Mouse (Mus musculus) left cerebral cortex, adult 2 months (tissue): ENCODE data around the gene Suds3. TPM values are rescaled to one million over a fixed set of nuclear protein-coding genes. Genes with fewer than 3 reads are reported as not detected.

Experiments
- DNase-seq, 2 experiments: peaks; one replicate each; pipeline ENCODE4 v3.0.0; 2021 to 2022; ENCODE audit warnings: low spot score in 2 of 2, mixed read lengths in 1 of 2; ENCODE audit errors: extremely low spot score in 1 of 2
- H3K27ac ChIP-seq: fragments of 200-600 bp; 2 replicates; pipeline ENCODE4 v1.8.1; 2022
- H3K4me3 ChIP-seq: fragments of 200-600 bp; 2 replicates; pipeline ENCODE4 v1.8.1; 2022
- CTCF ChIP-seq: fragments of 200-600 bp; IDR thresholded peaks from 2 replicates; pipeline ENCODE4 v1.8.1; 2022; ENCODE audit warnings: antibody characterized with exemption, mild to moderate bottlenecking, moderate library complexity
- intact Hi-C: fragments of 180-260 bp; cut with DNase I; formaldehyde crosslinking; loops from one replicate; pipeline ENCODE4 v1.15.1; 2025
- total RNA-seq, 2 experiments: library from RNA; stranded (reverse); gene quantifications; 2 replicates each; pipeline ENCODE4 v1.2.3; 2021

Suds3 gene
- total RNA-seq, 2 experiments from 2014 or later, result 117 to 141 TPM

GRCm38 (mm10) chr5:117069498-117069894 lies 46.4 kb downstream of the Suds3 start:
- TF ChIP-seq CTCF, result peak; percentile 73
- peak; percentile 48 to 53 for DNase-seq
- intact Hi-C loops, result loop anchor here (2.0 to 10.0 kb wide), 4 partner anchors 605 to 1035 kb away; no protein-coding TSS in a partner anchor

GRCm38 (mm10) chr5:117068808-117069497 lies 47.0 kb downstream of the Suds3 start:
- DNase-seq, result no peak
- intact Hi-C loops, result loop anchor here (2.0 to 10.0 kb wide), 4 partner anchors 604 to 1034 kb away; no protein-coding TSS in a partner anchor
- H3K4me3 ChIP-seq, result no peak overlapping the region

More at GRCm38 (mm10) chr5:117069498-117069894, 46.4 kb downstream of the Suds3 start:
- Histone ChIP-seq H3K4me3 (0 out of 2 replicates have a peak overlapping the region, but pooled peaks have one; percentile 4), H3K27ac (no peak overlapping the region)

GRCm38 (mm10) chr5:117068181-117068580 lies 47.7 kb downstream of the Suds3 start:
- intact Hi-C loops, result loop anchor here (2.0 to 10.0 kb wide), 4 partner anchors 603 to 1033 kb away; no protein-coding TSS in a partner anchor
- Histone ChIP-seq H3K27ac (no peak overlapping the region), H3K4me3 (no peak overlapping the region)
- DNase-seq, result no peak
- peak; percentile 42 for TF ChIP-seq CTCF

More at GRCm38 (mm10) chr5:117068808-117069497, 47.0 kb downstream of the Suds3 start:
- no peak for TF ChIP-seq CTCF
- no peak overlapping the region for H3K27ac ChIP-seq

GRCm38 (mm10) chr5:117061251-117061650 lies 54.7 kb downstream of the Suds3 start:
- H3K27ac ChIP-seq, result no peak overlapping the region
- no peak for TF ChIP-seq CTCF
- no peak overlapping the region for H3K4me3 ChIP-seq
- no peak for DNase-seq
- intact Hi-C loops, result loop anchor here (10.0 kb wide), 3 partner anchors 596 to 1026 kb away; no protein-coding TSS in a partner anchor

GRCm38 (mm10) chr5:117060484-117061130 lies 55.3 kb downstream of the Suds3 start:
- DNase-seq, result no peak
- no peak overlapping the region for H3K27ac ChIP-seq
- H3K4me3 ChIP-seq, result no peak overlapping the region
- intact Hi-C loops, result loop anchor here (10.0 kb wide), 3 partner anchors 596 to 1026 kb away; no protein-coding TSS in a partner anchor
- no peak for TF ChIP-seq CTCF

- intact Hi-C loops, result no loop called here
- DNase-seq, result no peak
- TF ChIP-seq CTCF, result no peak
- H3K27ac ChIP-seq, result no peak overlapping the region
- H3K4me3 ChIP-seq, result no peak overlapping the region
These were observed 66.0 kb downstream of the Suds3 start for GRCm38 (mm10) chr5:117049940-117050339.

GRCm38 (mm10) chr5:117045101-117045500 lies 70.8 kb downstream of the Suds3 start:
- H3K27ac ChIP-seq, result no peak overlapping the region
- H3K4me3 ChIP-seq, result no peak overlapping the region
- DNase-seq, result no peak
- no peak for TF ChIP-seq CTCF
- intact Hi-C loops, result no loop called here

GRCm38 (mm10) chr5:117042661-117043060 lies 73.3 kb downstream of the Suds3 start:
- Histone ChIP-seq H3K27ac (no peak overlapping the region), H3K4me3 (no peak overlapping the region)
- intact Hi-C loops, result no loop called here
- TF ChIP-seq CTCF, result no peak
- no peak for DNase-seq

Other genes with a start within 250 kb of the Suds3 start
- 10 to 100 TPM; 52.5 to 54.7 TPM for gene Taok3, start 4.0 kb upstream of the Suds3 start, total RNA-seq
- 100 to 1,000 TPM; 647 to 672 TPM for gene Pebp1, start 171.5 kb upstream of the Suds3 start, total RNA-seq
- 1 to 10 TPM; 1.7 to 2.1 TPM for gene Vsig10, start 203.0 kb upstream of the Suds3 start, total RNA-seq
- gene Wsb2, start 241.2 kb upstream of the Suds3 start, total RNA-seq, result 100 to 1,000 TPM; 302 TPM